Mouse (Mus musculus): Measurements from ENCODE around the gene Hmgcs2.

DNA sequence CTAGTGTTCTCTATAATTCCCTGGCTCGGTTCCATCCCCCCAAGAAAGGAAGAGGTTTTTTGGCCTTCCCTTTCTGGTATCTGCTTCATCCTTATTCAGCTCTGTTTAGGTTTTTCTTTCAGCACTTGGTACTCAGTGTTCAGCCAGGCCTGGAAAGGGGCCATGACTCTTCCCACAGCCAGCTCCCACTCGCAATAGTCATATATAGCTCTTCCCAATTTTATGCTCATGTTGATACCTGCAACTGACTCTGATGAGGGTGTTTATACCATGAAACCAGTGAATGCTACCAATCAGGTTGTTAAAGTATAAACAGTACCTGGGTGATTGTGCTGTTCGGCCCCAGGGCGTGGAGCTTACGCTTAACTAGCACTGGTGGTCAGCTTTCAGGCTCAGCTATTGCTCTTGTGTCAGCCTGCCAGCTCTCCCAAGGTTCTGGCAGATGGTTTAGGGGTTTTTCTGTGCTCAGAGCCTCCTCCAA is 20.9 kb upstream of the Hmgcs2 start:
- TF ChIP-seq POLR2A (IDR thresholded peaks at IDR 0.05; ENCODE audit: borderline replicate concordance, control insufficient read depth, low read depth, low read length) (no peak), CTCF (IDR thresholded peaks at IDR 0.05; ENCODE audit: control insufficient read depth, insufficient read depth, low read length) (no peak)

Measured in bone marrow, adult 2 months (tissue).